Mouse (Mus musculus) small intestine, adult 2 months (tissue): ENCODE measurements around the gene Ntrk3. TPM values are rescaled to one million over a fixed set of nuclear protein-coding genes. Genes with fewer than 3 reads are reported as not detected.

Experiments used
- H3K27ac ChIP-seq: fragments of 200-500 bp; 2 replicates; pipeline ENCODE4 v1.5.1; 2012; ENCODE audit warnings: low read depth, low read length, control low read depth, inconsistent platforms; ENCODE audit not compliant: insufficient read depth
- H3K27me3 ChIP-seq: fragments of 200-500 bp; 2 replicates; pipeline ENCODE4 v1.6.1; 2012; ENCODE audit warnings: mild to moderate bottlenecking, moderate library complexity, low read length, inconsistent platforms; ENCODE audit not compliant: control insufficient read depth, insufficient read depth
- H3K36me3 ChIP-seq: fragments of 200-500 bp; 2 replicates; pipeline ENCODE4 v1.6.1; 2012; ENCODE audit warnings: mild to moderate bottlenecking, low read length, control low read depth, inconsistent platforms; ENCODE audit not compliant: control insufficient read depth, insufficient read depth
- H3K4me1 ChIP-seq: fragments of 200-500 bp; 2 replicates; pipeline ENCODE4 v1.6.1; 2012; ENCODE audit warnings: low read length, inconsistent platforms, mixed read lengths; ENCODE audit not compliant: control insufficient read depth, insufficient read depth, insufficient read length
- H3K4me3 ChIP-seq: fragments of 200-500 bp; 2 replicates; pipeline ENCODE4 v1.5.1; 2012; ENCODE audit warnings: low read depth, mild to moderate bottlenecking, control low read depth, inconsistent platforms, low read length, moderate library complexity
- CTCF ChIP-seq: fragments of 200-500 bp; IDR thresholded peaks from 2 replicates; pipeline ENCODE4 v1.5.1; 2012; ENCODE audit warnings: low read depth, mild to moderate bottlenecking, control low read depth, inconsistent platforms, low read length, moderate library complexity, mixed read lengths; ENCODE audit not compliant: insufficient replicate concordance, insufficient read length; ENCODE audit errors: extremely low read depth
- POLR2A ChIP-seq: fragments of 200-500 bp; IDR thresholded peaks from 2 replicates; pipeline ENCODE4 v1.6.1; 2012; ENCODE audit warnings: low read depth, mild to moderate bottlenecking, control low read depth, inconsistent platforms, low read length, moderate library complexity
- WGBS: fragments of 180-500 bp; shearing (Covaris S2); methylation state at CpG from one replicate; pipeline ENCODE4 v1.1.7; 2018; 5-methylcytosine and 5-hydroxymethylcytosine counted together
- polyA plus RNA-seq: library from polyadenylated mRNA; depleted of rRNA; stranded (reverse); fragments of >200 nt; gene quantifications from 2 replicates; pipeline ENCODE4 v1.2.3, GENCODE M21; 2012

Gene Ntrk3
- polyA plus RNA-seq, 1 experiment, result 0.61 TPM

DNA sequence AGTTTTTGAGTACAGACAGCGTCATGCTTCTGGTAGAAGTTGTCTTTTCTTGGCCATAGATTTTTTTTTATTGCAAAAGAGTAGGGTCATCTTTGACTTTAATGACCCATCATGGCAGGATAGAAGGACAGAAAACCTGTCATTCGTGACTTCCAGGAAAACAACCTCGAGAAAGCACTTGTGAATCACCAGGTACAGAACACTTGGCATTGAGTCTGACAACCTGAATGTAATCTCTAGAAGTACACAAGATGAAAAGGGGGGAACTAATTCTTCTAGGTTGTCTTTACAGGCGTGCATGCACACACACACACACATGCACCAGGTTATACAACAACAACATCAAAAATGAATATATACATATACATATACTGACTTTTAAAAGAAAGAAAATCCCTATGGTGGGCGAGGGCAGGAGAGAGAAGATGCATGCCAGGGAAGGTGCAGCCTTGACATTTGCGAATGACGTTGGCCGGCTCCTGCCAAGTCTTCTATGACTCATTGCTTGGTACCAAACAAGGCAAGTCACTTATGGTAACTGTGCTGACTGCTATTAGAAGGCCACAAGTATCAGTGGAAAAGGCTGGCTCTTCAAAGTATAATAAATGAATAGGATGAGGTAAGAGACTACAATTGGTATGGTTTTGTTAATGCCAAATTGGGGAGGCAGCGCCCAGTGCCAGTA, 217.4 kb downstream of the Ntrk3 start:
- whole genome bisulfite sequencing, result 83% methylated on average over 9 of the region's 9 CpGs

DNA sequence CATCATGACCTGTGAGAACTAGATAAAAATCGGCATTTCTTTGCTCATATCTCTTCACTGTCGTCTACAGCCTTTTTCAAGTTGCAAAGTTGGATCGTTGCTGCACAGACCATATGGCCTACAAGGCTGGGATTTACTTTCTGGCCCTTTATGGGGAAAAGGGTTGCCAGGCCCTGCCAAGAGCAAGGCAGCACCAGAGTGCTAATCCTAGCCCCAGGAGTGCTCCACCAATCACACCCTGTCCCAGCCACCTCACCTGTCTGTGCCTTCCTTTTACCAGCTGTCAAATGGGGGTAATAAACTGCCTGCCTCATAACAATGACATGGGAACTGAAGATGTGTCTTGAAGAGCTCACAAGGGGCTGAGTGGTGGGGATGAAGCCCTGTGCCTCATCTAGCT, 218.1 kb downstream of the Ntrk3 start:
- Histone ChIP-seq H3K27ac (no peak overlapping the region), H3K4me3 (no peak overlapping the region), H3K36me3 (no peaks in the 10 kb centered on the region), H3K27me3 (no peaks in the 10 kb centered on the region), H3K4me1 (no peaks in the 10 kb centered on the region)
- no peak for TF ChIP-seq CTCF
- TF ChIP-seq POLR2A, result no peak
- 82% methylated on average over 3 of the region's 3 CpGs for WGBS

More for the DNA sequence above, 217.4 kb downstream of the Ntrk3 start:
- no peak for TF ChIP-seq POLR2A
- TF ChIP-seq CTCF, result no peak
- H3K27ac ChIP-seq, result no peak overlapping the region
- H3K36me3 ChIP-seq, result no peaks in the 10 kb centered on the region
- H3K4me3 ChIP-seq, result no peak overlapping the region
- H3K4me1 ChIP-seq, result no peaks in the 10 kb centered on the region
- no peaks in the 10 kb centered on the region for H3K27me3 ChIP-seq

DNA sequence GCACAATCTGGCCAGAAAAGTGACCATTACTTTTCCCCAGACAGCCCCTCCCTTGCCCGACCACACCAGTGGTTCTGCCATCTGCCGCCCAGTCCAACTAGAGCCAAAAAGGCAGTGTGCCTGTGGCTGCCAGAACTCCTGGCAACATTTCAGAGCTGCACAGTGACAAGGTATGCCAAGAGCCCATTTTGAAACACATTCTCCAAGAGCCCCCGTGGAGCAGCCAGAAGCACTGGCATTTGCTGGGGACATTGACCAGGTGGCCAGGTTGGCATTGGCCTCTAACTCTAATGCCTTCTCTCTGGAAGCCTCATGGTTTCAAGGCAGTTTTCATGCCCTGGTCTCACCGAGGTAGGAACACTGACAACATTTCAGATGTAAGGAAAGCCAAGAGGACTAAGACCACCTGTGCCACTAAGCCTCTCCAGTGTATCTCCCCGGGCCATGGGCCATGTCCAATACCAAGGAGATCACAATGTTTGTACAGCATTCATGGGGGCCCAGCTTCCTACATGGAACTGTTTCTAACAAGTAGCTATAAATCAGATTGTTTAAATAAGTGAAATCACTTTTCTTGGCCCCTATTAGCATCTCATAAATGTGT, 218.9 kb downstream of the Ntrk3 start:
- no peak overlapping the region for H3K4me3 ChIP-seq
- TF ChIP-seq CTCF (no peak), POLR2A (no peak)
- H3K4me1 ChIP-seq, result no peaks in the 10 kb centered on the region
- 76% methylated on average over 5 of the region's 5 CpGs for WGBS
- H3K36me3 ChIP-seq, result no peaks in the 10 kb centered on the region
- H3K27ac ChIP-seq, result no peak overlapping the region
- no peaks in the 10 kb centered on the region for H3K27me3 ChIP-seq

DNA sequence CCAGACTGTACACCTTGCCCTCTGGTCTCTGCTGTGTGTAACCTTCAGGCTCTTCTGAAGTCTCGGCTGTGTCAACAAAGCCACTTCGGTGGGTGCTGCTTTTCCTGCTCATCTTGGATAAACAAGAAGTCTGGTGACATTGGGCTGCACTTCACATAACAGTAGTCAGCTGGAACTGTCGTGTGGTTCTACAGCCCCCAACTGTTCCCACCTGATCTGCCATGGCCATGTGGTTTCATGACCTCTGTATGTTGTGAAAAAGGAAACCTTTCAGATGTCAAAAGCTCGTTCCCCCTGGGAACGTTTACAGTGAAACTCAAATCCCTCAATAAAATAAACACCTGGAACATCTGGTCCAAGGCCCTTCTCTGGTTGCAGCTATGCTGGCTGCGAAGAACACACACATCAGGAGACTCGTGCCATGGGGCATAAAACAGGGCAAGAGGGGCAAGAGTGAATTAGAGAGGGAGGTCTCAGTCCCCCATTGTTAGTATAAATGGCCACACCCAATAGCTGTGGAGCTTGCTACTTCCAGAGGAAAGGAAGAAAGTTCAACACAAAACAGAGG, 222.7 kb downstream of the Ntrk3 start:
- TF ChIP-seq CTCF (no peak), POLR2A (no peak)
- no peaks in the 10 kb centered on the region for H3K27me3 ChIP-seq
- no peak overlapping the region for H3K4me3 ChIP-seq
- no peaks in the 10 kb centered on the region for H3K4me1 ChIP-seq
- 50% methylated on average over 7 of the region's 7 CpGs for WGBS
- H3K36me3 ChIP-seq, result no peaks in the 10 kb centered on the region
- H3K27ac ChIP-seq, result no peak overlapping the region

DNA sequence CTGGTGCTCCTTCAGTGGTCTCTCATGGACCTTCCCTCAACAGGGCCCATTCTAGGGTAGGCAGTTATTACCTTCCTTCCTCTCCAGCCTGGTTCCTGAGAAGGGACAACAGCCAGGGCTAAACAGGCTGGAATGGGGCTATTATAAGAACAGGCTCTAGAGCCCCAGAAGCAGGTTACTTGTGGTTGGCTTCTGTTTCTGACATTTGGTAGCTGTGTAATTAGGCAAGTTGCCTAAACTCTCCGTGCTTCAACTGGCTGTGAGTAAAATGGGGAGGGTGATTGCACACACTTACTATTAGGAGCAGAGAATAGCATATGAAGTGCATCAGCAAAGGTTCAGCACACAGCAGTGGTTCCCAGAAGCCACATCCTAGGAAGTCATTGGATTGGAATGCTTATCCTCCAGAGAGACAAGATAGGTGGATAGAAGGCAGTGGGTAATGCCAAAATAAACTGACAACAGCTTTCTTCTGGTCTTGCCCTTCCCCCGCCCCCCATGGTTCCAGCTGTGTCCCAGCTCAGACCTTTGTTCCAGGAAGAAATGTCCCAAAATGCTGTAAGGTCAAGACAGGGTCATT, 230.7 kb downstream of the Ntrk3 start:
- Histone ChIP-seq H3K27me3 (no peaks in the 10 kb centered on the region), H3K27ac (no peak overlapping the region), H3K4me1 (no peaks in the 10 kb centered on the region), H3K4me3 (no peak overlapping the region), H3K36me3 (no peaks in the 10 kb centered on the region)
- TF ChIP-seq CTCF (no peak), POLR2A (no peak)
- 59% methylated on average over 2 of the region's 2 CpGs for WGBS

DNA sequence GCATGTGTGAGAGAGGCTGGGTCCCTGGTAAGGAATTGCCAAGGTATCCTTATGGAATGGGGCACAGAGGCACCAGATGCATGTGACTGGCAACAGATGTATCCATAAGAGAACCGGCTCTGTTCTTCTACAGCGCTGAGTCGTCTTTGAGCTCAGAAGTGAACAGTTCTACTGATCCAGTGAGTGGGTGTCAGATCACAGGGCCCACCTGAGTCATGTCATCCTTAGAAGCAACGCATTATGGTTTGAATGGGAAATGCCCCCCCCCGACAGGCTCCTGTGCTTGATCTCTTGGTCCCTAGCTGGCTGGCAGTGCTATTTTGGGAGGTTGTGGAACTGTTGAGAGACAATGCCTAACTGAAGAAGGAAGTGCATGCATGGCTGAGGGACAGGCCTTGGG, 236.9 kb downstream of the Ntrk3 start:
- no peaks in the 10 kb centered on the region for H3K27me3 ChIP-seq
- H3K4me3 ChIP-seq, result no peak overlapping the region
- H3K27ac ChIP-seq, result no peak overlapping the region
- 88% methylated on average over 5 of the region's 5 CpGs for WGBS
- no peaks in the 10 kb centered on the region for H3K36me3 ChIP-seq
- no peak for TF ChIP-seq CTCF
- no peak for TF ChIP-seq POLR2A
- no peaks in the 10 kb centered on the region for H3K4me1 ChIP-seq

DNA sequence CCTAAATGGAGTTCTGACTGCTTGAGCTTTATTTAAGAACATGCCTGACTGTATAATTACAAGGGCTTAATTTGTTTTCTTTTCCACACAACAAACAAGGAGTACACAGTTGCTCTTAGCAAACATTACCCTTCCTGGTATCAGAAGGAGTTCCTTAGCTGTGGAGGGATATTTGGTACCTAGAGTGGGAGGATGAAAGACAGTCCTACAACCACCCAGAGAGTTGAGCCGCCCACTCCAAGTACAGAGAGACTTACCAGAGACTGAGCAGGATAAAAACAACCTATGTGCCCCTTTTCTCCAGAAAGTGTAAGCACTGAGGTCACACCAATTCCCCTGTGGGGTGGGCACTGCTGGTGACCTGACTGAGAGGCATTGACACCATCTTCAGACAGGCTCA, 237.8 kb downstream of the Ntrk3 start:
- H3K4me3 ChIP-seq, result no peak overlapping the region
- no peaks in the 10 kb centered on the region for H3K27me3 ChIP-seq
- 70% methylated on average over 1 of the region's 1 CpGs for WGBS
- no peaks in the 10 kb centered on the region for H3K4me1 ChIP-seq
- no peak overlapping the region for H3K27ac ChIP-seq
- TF ChIP-seq POLR2A, result no peak
- no peak for TF ChIP-seq CTCF
- no peaks in the 10 kb centered on the region for H3K36me3 ChIP-seq
